Mouse (Mus musculus) T-helper 17 cell (primary cell): ENCODE results near the gene Galnt12.
"Not testable (repeated sequence)": the region's sequence is repeated elsewhere in the genome, so short reads cannot be mapped to it uniquely, and the experiment has no call there.

Experiments used
- in situ Hi-C, 2 experiments: fragments of 300-600 bp; cut with MboI, MseI; formaldehyde crosslinking; loops; 1 replicate in 1 of 2; 2 replicates in 1 of 2; pipeline ENCODE4 v1.15.1; 2025; ENCODE audit warnings: high pct_unique_total_duplicates in 2 of 2

Gene Galnt12

DNA sequence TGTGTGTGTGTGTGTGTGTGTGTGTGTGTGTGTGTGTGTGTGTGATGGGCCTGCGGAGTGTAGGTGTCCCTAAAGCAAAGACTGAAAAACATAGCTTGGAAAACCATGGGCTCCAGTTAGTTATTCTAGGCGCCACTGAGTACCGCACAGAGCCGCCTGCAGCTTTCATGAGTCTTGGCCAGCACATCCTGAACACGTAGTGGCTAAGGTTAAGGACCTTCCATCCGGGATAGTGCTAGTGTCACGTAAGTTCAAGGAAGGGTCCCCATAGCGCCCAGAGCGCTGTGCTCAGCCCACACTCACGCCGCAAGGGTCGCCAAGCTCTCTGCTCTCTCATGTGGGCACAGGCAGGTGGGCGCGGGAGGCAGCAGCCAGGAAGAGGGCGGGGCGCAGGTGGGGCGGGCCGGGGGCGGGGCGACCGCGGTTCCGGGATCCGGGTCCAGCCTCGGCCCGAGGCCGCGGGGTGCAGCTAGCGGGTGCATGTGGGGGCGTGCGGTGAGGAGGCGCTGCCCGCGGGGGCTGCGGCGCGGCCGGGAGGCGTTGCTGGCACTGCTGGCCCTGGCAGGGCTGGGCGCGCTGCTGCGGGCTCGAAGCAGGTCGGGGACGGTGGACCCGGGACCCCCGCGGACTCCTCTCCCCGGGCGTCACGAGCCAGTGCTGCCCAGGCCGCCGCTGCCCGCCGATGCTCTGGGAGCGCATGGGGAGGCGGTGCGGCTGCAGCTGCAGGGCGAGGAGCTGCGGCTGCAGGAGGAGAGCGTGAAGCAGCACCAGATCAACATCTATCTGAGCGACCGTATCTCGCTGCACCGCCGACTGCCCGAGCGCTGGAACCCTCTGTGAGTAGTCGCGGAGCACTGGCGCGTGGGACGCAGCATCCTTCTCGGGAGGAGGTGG lies at the start of gene Galnt12:
Galnt12 (plus strand) TSS at position 417 of the 894 bp plus-strand sequence.
- in situ Hi-C loops: no loop called here

DNA sequence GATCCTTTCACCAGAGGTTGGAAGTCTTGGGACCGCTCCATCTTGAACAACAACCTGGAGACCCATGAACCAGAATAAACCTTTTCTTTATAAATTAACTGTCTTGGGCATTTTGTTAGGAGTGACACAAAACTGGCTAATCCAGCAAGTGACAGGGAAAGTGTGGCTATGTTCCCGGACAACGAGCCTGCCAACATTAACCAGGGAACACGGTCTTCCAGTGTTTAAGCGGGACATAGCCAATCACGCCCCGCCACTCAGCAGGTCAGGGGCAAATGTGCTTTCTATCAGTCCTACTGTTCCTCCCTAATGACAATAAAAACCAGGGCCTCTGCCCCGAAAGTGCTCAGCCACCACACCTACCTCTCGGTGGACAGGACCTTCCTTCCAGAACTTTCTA lies 47.8 kb upstream of the Galnt12 start:
- in situ Hi-C loops: no loop called here

DNA sequence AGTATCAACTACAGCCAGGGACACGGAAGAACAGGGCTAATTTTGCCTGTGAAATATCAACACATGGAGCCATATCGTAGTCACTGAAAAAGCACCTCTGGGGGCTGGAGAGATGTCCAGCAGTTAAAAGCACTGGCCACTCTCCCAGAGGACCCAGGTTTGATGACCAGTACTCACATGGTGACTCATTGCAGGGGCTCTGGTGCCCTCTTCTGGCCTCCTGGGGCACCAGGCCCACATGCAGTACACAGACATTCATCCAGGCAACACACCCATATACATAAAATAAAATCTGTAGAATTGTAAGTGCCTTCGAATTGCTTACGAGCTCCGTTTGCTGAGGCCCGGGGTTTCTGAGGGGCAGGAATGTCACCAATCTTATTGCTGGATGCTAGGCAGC lies 44.7 kb upstream of the Galnt12 start:
- in situ Hi-C loops: no loop called here

DNA sequence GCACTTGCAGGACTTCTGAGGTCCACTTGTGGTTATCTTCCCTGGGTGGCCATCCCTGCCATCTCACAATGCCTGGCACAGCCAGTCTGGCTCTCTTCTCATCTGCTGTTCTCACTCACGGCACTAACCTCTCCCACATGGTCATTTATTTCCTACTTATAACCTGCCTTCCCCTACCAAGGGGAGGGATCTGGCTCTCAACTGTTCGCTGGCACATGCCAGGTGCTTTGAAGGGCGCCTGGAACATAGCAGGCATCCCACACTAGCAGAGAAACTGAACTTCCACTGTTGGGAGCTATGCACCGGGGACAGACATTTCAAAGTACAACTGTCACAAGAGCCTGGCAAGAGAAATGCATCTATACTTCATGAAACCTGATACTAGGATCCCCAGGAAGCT lies 43.9 kb upstream of the Galnt12 start:
- in situ Hi-C loops: no loop called here

DNA sequence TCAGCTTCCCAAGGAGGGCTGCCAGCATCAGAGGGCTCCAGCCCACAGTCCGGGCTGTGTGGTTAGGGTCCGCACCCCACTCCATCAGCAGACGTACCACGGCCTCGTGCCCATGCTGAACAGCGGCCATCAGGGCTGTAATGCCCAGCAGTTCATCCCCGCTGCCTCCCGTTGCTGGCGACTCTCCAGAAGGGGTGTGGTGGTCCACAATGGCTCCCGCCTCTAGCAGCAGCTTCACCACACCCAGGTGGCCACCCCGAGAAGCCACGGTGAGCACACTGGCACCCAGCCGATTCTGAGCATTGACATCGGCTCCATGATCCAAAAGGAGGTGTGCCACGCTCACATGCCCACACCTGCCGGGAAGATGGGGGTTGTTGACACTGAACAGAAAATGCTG lies 42.5 kb upstream of the Galnt12 start:
- in situ Hi-C loops: no loop called here

DNA sequence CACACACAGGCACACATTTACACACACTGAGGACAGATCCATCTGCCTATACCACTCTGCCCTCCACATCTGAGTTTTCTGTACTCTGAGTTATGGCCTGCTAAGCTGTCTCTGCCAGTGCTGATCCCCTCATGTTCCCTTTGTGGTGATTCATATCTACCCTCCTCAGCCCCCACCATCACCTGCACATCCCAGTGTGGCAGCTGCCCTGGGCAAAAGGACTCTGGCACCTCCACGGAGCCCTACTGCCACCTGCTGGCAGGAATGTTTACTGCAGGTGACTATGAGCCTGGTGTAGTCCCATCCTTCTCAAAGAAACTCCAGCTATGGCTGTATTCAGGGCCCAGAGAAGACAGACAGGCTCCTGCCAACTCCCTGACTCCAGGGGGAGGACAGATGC lies 41.5 kb upstream of the Galnt12 start:
- in situ Hi-C loops: no loop called here

DNA sequence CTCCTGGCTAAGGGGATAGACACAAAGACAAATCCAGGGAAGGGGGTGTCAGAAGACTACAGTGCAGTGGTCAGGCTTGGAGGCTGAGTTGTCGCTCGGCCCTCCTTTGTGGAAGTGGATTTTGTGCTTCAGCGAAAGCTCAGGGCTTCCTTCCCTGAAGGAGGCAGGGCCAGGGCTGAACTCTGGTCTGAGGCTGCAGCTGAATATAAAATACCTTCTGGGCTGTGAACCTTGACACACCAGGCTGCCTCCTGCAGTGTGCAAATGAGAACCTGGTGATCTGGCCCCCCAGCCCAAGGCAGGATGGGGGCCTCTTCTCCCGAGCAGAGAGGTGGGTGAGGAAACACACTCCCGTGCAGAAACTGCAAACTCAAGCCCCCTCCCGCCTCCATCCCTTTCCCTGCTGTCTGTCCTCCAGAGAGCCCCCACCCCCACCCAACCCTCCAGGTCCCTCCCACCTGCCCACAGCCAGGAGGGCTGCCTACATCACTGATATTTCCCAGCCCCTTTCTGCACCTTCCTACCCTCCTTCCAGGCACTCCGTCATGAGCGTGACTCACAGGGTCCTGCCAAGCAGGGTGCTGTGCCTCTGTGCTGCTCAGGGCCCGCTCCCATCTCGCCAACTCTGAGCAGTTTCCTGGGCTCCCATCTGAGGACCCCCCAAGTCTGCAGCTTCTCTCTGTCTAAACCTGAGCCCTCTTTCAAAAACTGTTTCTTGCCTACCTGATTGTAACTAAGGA lies 40.9 kb upstream of the Galnt12 start:
- in situ Hi-C loops: no loop called here

DNA sequence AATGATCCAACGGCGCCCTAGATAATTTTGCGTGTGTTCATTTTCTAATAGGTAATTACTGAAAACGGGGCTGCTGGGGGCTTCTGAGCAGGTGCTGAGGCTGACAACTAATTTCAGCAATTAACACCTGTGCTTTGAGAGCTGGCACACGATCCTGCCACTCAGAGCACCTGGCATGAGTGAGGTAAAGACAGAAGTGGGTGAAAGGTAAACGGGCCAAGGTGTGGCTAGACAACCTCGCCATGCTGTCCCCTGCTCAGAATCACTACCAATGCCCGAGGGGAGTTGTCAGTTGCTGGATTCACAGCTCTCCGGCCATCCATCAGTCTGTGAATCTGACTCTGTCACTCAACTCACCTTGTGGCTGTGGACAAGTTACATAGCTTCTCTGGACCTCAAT lies 39.8 kb upstream of the Galnt12 start:
- in situ Hi-C loops: no loop called here

DNA sequence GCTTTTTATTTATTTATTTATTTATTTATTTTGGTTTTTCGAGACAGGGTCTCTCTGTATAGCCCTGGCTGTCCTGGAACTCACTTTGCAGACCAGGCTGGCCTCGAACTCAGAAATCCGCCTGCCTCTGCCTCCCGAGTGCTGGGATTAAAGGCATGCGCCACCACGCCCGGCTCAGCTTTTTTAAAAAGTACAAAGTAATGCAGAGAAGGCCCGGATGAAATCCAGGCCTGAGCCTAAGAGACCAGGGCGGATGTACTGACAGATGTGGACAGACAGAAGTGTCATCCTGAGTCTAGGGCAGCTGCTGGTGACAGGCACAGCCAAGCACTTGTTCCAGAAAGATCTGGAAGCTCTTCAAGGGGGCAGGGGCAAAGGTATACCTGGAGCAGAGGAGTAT lies 36.5 kb upstream of the Galnt12 start:
- in situ Hi-C loops: not testable (repeated sequence)

DNA sequence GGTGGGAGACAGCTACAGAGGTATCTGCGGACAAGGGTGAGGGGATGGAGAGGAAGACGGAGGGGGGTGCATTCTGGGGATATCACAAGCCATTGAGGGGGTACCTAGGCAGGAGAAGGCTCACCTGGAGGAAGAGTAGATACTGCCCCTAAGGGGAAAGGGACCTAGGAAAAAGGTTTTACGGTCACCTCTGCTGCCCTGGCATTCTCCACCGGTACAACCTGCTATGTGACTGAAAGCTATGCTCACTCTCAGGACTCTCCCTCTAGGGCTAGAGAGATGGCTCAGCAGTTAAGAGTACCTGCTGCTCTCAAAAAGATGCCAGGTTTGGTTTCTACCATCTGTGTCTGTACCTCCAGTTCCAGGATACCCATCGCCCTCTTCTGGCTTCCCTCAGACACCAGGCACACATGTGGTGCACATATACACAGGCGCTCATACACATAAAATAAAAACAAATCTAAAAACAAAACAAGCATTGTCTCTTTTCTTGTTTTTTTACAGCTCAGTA lies 36.1 kb upstream of the Galnt12 start:
- in situ Hi-C loops: no loop called here

DNA sequence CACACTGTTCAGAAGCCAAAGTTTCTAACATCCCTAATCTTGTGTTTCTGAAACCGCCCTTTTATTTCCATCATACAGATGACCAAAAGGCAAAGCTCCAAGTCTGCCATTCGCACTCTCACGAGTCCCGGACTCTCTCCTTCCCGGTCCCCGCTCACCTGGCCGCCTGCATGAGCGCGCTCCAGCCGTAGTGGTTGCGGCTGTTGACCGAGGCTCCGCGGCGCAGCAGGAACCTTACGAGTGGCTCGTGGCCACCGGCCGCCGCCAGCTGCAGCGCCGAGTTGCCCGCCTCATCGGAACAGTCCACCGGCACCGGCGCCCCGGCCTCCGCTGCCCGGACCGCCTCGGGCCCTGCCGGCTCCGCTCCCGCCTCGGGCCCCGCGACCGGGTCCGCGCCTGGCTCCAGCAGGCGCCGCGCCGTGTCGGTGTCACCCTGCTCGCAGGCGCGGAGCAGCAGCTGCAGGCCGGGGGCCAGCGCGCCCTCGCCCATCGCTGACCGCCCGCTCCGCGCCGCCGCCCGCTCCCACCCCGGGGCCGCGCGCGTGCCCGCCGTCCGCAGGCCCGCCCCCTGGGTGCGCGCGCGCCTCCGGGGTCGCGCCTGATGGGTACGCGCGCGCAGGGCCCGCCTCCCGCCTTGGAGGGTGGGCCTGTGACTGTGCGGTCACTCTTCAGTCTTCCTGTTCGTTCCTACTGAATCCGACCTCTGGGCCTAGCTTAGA lies 34.8 kb upstream of the Galnt12 start, which contains the start of gene Anks6:
Anks6 (minus strand) TSS at position 637 of the 719 bp plus-strand sequence.
- in situ Hi-C loops: no loop called here

DNA sequence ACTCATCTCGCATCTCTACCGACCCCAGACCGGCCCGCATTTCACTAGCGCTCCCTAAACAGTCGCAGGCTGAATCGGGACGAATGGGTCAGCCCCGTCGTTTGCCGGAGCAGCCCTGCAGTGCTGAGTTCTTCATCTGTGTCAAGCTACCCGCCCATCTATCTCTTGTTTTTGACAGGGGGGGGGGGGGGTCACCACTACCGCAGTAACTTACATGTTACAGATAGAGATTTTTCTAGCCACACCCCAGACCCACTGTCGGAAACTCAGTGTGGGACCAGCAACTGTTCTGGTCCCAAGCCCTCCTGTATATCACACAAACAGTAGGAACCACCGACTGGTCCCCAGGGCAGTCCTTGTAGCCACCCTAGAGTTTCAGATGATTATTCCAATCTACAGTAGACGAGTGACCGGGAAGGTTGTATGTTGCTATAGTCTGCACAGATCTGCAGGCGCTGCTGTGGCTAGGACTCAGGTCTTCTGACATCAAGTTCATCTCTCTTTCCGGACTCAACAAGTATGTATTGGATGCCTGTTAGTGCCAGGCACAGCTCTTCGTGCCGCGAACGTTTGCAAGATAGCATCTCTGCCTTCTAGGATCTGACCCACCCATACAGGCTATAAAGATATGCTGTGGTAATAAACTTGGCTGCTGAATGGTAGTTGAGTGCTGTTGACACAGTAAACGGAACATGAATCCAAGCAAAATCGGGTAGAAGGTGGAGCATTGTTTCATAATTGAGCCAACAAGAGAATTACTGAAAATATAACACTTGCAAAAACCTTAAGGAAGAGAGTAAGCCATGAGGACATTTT lies 34.0 kb upstream of the Galnt12 start:
- in situ Hi-C loops: no loop called here

DNA sequence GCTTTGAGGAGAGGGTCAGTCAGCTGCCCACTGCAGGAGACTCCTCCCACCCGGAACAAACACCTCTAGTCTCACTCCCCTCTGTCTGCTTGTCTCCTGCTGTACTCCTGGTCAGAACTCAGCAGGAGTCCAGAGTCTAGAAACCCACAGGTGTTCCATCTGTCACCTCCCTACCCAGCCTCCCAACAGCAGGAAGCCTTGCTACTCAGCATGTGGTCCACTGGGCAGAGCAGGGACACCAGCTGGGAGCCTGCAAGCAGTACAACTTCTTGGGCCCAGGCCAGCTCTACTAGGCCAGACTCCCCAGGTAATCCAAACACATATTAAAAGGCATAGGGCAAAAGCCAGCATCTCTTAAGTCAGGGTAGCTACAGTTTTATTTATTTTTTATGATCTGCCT lies 30.8 kb upstream of the Galnt12 start:
- in situ Hi-C loops: no loop called here

DNA sequence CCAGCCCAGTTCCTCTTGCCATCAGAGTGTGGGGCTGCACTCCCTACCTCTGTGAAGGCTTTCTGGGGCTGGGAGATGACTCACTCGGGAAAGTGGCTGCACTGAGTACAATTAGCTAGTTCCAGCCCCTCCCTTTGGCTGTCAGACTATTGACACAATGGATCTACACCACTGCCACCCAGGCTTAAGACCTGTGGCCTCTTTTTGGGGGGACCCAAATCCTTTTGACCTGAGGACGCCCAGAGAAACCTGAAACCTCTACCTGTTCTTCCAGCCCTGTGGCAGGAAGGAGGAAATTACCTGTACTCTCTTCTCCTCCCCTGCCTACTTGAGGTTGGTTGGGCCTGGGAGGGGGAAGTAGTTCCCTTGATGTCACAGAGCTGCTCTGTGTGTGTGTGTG lies 16.7 kb upstream of the Galnt12 start:
- in situ Hi-C loops: loop anchor here in 1 of 2 experiments (10.0 kb wide), 1 partner anchor 730 kb away; no protein-coding TSS in a partner anchor

DNA sequence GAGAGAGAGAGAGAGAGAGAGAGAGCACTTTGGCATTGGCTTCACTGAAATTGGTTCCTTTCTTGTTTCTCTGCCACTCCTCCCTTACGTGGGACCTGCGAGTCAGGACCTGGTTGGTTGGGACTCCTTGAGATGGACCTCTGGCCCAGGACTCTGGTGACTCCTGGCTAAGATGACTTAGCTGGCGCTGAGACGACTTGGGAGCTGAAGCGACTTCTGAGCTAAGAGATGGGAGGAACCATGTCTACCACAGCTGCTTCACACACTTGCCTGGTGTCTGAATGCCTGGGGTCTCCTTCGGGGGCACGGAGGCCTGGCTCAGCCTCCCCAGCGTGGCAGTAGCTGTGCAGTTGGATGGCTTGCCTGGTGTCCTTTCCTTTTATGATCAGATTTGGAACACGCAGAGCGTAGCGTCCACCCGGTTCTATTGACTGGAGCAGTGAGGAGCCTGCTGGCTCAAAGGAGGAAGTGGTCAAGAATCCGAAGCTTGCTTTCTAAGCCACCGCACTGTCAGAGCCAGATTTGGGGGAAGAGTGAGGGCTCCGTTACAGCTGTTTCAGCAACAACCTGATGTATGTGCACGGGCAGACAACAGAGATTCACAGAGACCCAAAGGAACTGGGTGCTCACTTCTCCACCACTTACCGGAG lies 11.6 kb upstream of the Galnt12 start:
- in situ Hi-C loops: loop anchor here in 1 of 2 experiments (10.0 kb wide), 1 partner anchor 725 kb away; no protein-coding TSS in a partner anchor

DNA sequence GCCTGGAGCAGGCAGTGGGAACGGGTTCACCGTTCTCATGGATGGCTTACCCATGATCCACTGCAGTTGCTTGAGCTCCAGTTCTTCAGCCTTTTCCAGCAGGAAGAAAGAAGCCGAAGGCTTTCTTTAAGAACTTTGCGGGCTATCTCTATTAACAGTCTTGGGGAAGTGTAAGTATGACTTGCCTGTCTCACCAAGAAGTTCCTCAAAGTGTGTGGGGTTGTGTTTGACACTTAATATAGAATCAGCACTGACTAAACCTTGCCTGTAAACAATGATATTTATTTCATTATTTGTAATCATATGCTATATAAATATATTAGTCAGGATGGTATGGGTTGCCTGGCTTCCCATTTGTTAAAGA lies 11.1 kb upstream of the Galnt12 start:
- in situ Hi-C loops: no loop called here

DNA sequence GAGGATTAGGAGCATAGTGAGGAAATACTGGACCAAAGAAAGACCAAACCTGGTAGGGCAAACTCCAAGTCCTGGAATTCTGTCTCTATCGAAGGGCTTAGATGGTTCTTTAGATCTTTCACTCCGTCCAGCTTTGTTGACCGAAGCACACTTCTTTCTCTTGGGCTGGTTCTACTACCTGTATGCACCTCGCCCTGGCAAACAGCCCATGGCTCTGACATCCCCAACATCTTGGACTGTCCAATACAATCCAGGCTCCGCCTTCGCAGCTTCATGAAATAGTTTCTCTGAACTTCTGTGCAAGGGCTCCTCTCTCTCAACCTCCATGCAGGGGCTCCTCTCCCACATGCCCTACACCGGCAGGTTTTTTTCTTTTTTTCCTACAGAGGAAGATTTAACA lies 7.9 kb upstream of the Galnt12 start:
- in situ Hi-C loops: no loop called here

DNA sequence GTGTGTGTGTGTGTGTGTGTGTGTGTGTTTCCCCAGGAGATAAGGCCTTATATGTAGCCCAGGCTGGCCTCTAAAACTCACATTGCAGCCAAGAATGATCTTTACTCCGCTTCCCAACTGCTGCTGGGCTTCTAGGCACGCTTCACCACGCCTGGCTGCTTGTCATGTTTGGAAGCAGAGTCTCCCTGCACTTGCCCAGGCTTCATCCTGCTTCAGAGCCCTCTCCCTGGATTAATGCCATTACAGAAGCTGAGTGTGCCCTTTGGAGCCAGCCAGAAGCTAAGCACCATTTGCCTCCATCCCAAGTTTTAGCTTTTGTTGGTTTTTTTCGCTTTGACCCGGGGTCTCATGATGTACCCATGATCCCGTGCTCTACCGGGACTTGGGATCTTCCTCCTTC lies 3.0 kb upstream of the Galnt12 start:
- in situ Hi-C loops: no loop called here

DNA sequence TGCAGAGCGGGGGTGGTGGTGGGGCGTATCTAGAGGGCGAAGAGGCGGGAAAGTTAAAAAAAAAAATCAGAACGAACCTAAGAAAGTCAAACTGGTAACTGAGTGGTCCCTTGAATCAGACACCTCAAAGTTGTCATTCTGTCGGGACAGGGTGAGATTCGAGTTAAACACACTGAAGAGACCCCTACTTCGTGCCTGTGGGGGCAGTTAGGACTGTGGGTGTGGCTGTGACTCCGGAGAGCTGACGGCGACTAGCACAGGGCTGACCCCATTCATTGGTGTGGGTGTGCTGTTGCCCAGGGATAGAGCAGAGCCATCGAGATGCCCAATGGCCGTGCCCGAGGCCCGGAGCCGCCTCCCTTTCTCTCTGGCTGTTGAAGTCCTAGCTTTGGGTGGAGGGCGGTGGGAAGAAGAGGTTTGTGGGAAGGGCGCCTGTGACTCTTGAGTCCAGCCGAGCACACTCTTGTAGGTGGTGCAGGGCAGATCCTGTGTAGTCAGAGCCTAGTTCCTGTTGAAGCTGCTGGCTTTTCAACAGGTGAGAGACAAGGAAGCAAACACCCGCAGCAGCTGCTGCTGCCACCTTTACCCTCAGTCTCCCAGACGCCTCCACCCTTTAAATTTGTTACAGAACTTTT lies 795 bp downstream of the Galnt12 start:
- in situ Hi-C loops: no loop called here

DNA sequence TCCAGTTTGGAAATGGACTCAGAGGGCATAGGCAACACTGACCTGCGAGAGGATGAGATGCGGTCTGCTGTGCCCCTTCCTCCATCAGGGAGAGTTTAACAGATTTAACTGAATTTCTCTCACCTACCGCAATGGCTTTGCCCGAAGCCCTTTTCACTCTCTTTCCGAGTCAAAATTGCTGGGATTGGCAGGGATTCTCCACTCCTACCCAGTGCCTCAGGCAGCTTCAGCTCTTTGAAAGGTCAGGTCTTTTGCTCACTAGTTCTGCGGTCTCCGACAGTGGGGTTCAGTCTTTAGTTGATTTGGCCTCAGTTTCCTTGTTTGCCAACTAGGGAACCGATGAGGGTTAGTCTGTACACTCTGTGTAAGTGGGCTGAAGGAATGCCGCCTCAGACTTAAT lies 1.5 kb downstream of the Galnt12 start:
- in situ Hi-C loops: no loop called here
